Mouse (Mus musculus): ENCODE measurements around the gene Mcmbp.
A peak's percentile ranks its signal among the peaks of the same experiment; 100 is the strongest.

Mcmbp gene

GRCm38 (mm10) chr7:128740334-128740733 is at the start of gene Mcmbp:
Gene Mcmbp (minus strand): TSS chr7:128740495.
- DNase-seq (ENCODE audit: low spot score), result peak; percentile 96

GRCm38 (mm10) chr7:128790045-128790444 is 49.8 kb upstream of the Mcmbp start:
- no peak for DNase-seq (ENCODE audit: low spot score)

- no peak for DNase-seq (ENCODE audit: low spot score)
These were observed 41.6 kb upstream of the Mcmbp start for GRCm38 (mm10) chr7:128781846-128782245.

GRCm38 (mm10) chr7:128779305-128779704 is 39.0 kb upstream of the Mcmbp start:
- DNase-seq (ENCODE audit: low spot score), result no peak

- DNase-seq (ENCODE audit: low spot score), result no peak
These were observed 36.9 kb upstream of the Mcmbp start for GRCm38 (mm10) chr7:128777201-128777600.

GRCm38 (mm10) chr7:128766696-128767095 is 26.4 kb upstream of the Mcmbp start:
- DNase-seq (ENCODE audit: low spot score), result no peak

GRCm38 (mm10) chr7:128758948-128759347 is 18.7 kb upstream of the Mcmbp start:
- DNase-seq (ENCODE audit: low spot score), result no peak

GRCm38 (mm10) chr7:128755396-128755795 is 15.1 kb upstream of the Mcmbp start:
- peak; percentile 55 for DNase-seq (ENCODE audit: low spot score)

- no peak for DNase-seq (ENCODE audit: low spot score)
These were observed 11.7 kb upstream of the Mcmbp start for GRCm38 (mm10) chr7:128752012-128752411.

- no peak for DNase-seq (ENCODE audit: low spot score)
These were observed 10.0 kb upstream of the Mcmbp start for GRCm38 (mm10) chr7:128750296-128750695.

GRCm38 (mm10) chr7:128748758-128749157 is 8.5 kb upstream of the Mcmbp start:
- peak; percentile 71 for DNase-seq (ENCODE audit: low spot score)

GRCm38 (mm10) chr7:128746151-128746550 is 5.9 kb upstream of the Mcmbp start:
- no peak for DNase-seq (ENCODE audit: low spot score)

GRCm38 (mm10) chr7:128744684-128745485 is 4.6 kb upstream of the Mcmbp start, which contains the start of gene Sec23ip:
Gene Sec23ip (plus strand): TSS chr7:128744943.
- peak; percentile 97 for DNase-seq (ENCODE audit: low spot score)

- DNase-seq (ENCODE audit: low spot score), result no peak
These were observed 3.6 kb upstream of the Mcmbp start for GRCm38 (mm10) chr7:128743898-128744297.

- peak; percentile 42 for DNase-seq (ENCODE audit: low spot score)
These were observed 625 bp downstream of the Mcmbp start for GRCm38 (mm10) chr7:128739462-128740277.

GRCm38 (mm10) chr7:128739116-128739461 is 1.2 kb downstream of the Mcmbp start:
- no peak for DNase-seq (ENCODE audit: low spot score)

- no peak for DNase-seq (ENCODE audit: low spot score)
These were observed 2.3 kb downstream of the Mcmbp start for GRCm38 (mm10) chr7:128738041-128738440.

- DNase-seq (ENCODE audit: low spot score), result no peak
These were observed 8.7 kb downstream of the Mcmbp start for GRCm38 (mm10) chr7:128731585-128731984.

- DNase-seq (ENCODE audit: low spot score), result no peak
These were observed 11.6 kb downstream of the Mcmbp start for GRCm38 (mm10) chr7:128728738-128729137.

GRCm38 (mm10) chr7:128727701-128728100 is 12.6 kb downstream of the Mcmbp start:
- DNase-seq (ENCODE audit: low spot score), result no peak

GRCm38 (mm10) chr7:128726999-128727398 is 13.3 kb downstream of the Mcmbp start:
- DNase-seq (ENCODE audit: low spot score), result no peak

GRCm38 (mm10) chr7:128725189-128725588 is 15.1 kb downstream of the Mcmbp start:
- no peak for DNase-seq (ENCODE audit: low spot score)

- DNase-seq (ENCODE audit: low spot score), result peak; percentile 59
These were observed 15.5 kb downstream of the Mcmbp start for GRCm38 (mm10) chr7:128724761-128725160.

Measured in yolk sac, embryonic 10.5 days (tissue).